ENCODE assay signal across 8 mouse cellular contexts in the genomic region with DNA sequence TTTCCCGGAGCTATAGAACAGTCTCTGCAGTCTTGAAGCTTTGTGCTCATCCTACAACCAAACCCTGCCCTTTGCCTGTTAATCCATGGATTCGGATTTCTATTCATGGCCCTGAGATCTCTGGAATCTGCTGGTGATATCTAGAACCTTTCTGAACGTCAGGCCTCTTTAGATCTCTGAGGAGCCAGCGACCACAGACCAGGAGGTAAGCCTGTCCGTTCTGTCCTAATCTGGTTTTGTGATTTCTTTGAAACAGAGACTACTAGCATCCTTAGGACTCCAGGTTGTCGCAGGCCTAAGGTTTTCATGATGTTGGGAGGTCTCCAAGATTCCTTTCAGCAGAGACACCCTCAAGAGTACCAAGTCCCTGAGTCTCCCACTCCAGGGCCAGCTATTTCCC. TPM values are rescaled to one million over a fixed set of nuclear protein-coding genes. Genes with fewer than 3 reads are reported as not detected.
DNase-seq lines count a peak whose midpoint lies in the region; ATAC-seq and TF ChIP-seq lines count a peak whose summit lies in the region.

No protein-coding gene starts in this region.

- no peak for TF ChIP-seq EP300 in liver, postnatal 0 days (IDR thresholded peaks at IDR 0.05; ENCODE audit: low read depth)

- peaks cover 18% of the 10 kb centered on the region for H3K4me1 ChIP-seq in lung, adult 2 months (ENCODE audit: control insufficient read depth, insufficient read depth, low read length)
- H3K4me1 ChIP-seq in embryonic facial prominence, embryonic 12.5 days = peaks cover 36% of the 10 kb centered on the region
- H3K4me1 ChIP-seq in hindbrain, embryonic 11.5 days (replicated peaks; ENCODE audit: control insufficient read depth, insufficient read depth, low read length) = peaks cover 12% of the 10 kb centered on the region
- H3K4me1 ChIP-seq in liver, postnatal 0 days (ENCODE audit: insufficient read depth) = peaks cover 12% of the 10 kb centered on the region
- H3K4me1 ChIP-seq in stomach, embryonic 16.5 days (ENCODE audit: control insufficient read depth, insufficient read depth, low read length) = peaks cover 27% of the 10 kb centered on the region

- H3K4me3 ChIP-seq in lung, adult 2 months (replicated peaks; ENCODE audit: extremely low read depth, low read depth, low read length) = peak overlapping the region; percentile 83
- peak overlapping the region; percentile 75 for H3K4me3 ChIP-seq in embryonic facial prominence, embryonic 12.5 days
- peak overlapping the region; percentile 44 for H3K4me3 ChIP-seq in hindbrain, embryonic 11.5 days (ENCODE audit: low read depth, low read length)
- peak overlapping the region; percentile 73 for H3K4me3 ChIP-seq in liver, postnatal 0 days (ENCODE audit: low read depth, low read length)
- H3K4me3 ChIP-seq in stomach, embryonic 16.5 days (replicated peaks; ENCODE audit: low read length) = peak overlapping the region; percentile 66

- peak overlapping the region; percentile 90 for H3K4me2 ChIP-seq in embryonic facial prominence, embryonic 12.5 days (replicated peaks)
- peak overlapping the region; percentile 67 for H3K4me2 ChIP-seq in hindbrain, embryonic 11.5 days (replicated peaks; ENCODE audit: low read depth, low read length)
- H3K4me2 ChIP-seq in liver, postnatal 0 days (ENCODE audit: low read depth, low read length) = peak overlapping the region; percentile 91
- H3K4me2 ChIP-seq in stomach, embryonic 16.5 days (ENCODE audit: low read depth, low read length) = peak overlapping the region; percentile 64

- peak overlapping the region; percentile 79 for H3K9ac ChIP-seq in embryonic facial prominence, embryonic 12.5 days
- H3K9ac ChIP-seq in hindbrain, embryonic 11.5 days (ENCODE audit: low read depth, low read length) = peak overlapping the region; percentile 68
- H3K9ac ChIP-seq in liver, postnatal 0 days (replicated peaks) = peak overlapping the region; percentile 72
- peak overlapping the region; percentile 75 for H3K9ac ChIP-seq in stomach, embryonic 16.5 days (ENCODE audit: low read length)

- peaks cover 5% of the 10 kb centered on the region; the same call in 1 of the 2 replicates for H3K9me3 ChIP-seq in embryonic facial prominence, embryonic 12.5 days
- no peaks in the 10 kb centered on the region for H3K9me3 ChIP-seq in hindbrain, embryonic 11.5 days (ENCODE audit: control insufficient read depth, low read length)
- no peaks in the 10 kb centered on the region for H3K9me3 ChIP-seq in liver, postnatal 0 days (ENCODE audit: low read length)
- H3K9me3 ChIP-seq in stomach, embryonic 16.5 days (replicated peaks; ENCODE audit: control insufficient read depth, low read length) = 0 out of 2 replicates have a peak, but pooled peaks cover 2% of the 10 kb centered on the region

- WGBS in lung, adult 2 months = 12% methylated on average over 6 of the region's 6 CpGs
- 34% methylated on average over 6 of the region's 6 CpGs for WGBS in embryonic facial prominence, embryonic 12.5 days
- 48% methylated on average over 6 of the region's 6 CpGs for WGBS in hindbrain, embryonic 11.5 days
- 36% methylated on average over 6 of the region's 6 CpGs for WGBS in liver, postnatal 0 days (ENCODE audit: insufficient replicate concordance)
- WGBS in stomach, embryonic 16.5 days = 19% methylated on average over 6 of the region's 6 CpGs

- TF ChIP-seq POLR2A in lung, adult 2 months (IDR thresholded peaks at IDR 0.05; ENCODE audit: borderline replicate concordance, extremely low read depth, low read depth, low read length) = no peak

- peak; percentile 34 for DNase-seq in lung, adult 2 months
- DNase-seq in lung, postnatal 14 days = no peak
- DNase-seq in hindbrain, embryonic 11.5 days (ENCODE audit: low spot score) = no peak
- DNase-seq in liver, postnatal 0 days = no peak
- DNase-seq in spleen, postnatal 36 days (ENCODE audit: low spot score in 2 of 2) = no peak

- ATAC-seq in embryonic facial prominence, embryonic 12.5 days (ENCODE audit: insufficient number of reproducible peaks, insufficient read depth, low FRiP score, low TSS enrichment) = no peak
- no peak; the same call in 1 of the 2 replicates for ATAC-seq in hindbrain, embryonic 11.5 days (ENCODE audit: low FRiP score)
- ATAC-seq in liver, postnatal 0 days = no peak
- no peak for ATAC-seq in stomach, embryonic 16.5 days (ENCODE audit: insufficient read depth, low FRiP score)
- no peak for ATAC-seq in megakaryocyte progenitor cell, adult 5-6 weeks (replicated peaks; ENCODE audit: poor library complexity)

- peaks cover 29% of the 10 kb centered on the region for H3K36me3 ChIP-seq in embryonic facial prominence, embryonic 12.5 days
- H3K36me3 ChIP-seq in hindbrain, embryonic 11.5 days (ENCODE audit: control insufficient read depth, insufficient read depth, low read length) = 0 out of 2 replicates have a peak, but pooled peaks cover 6% of the 10 kb centered on the region
- peaks cover 16% of the 10 kb centered on the region for H3K36me3 ChIP-seq in liver, postnatal 0 days (replicated peaks; ENCODE audit: insufficient read depth, low read length)
- H3K36me3 ChIP-seq in stomach, embryonic 16.5 days (ENCODE audit: control insufficient read depth, insufficient read depth, low read length) = peaks cover 22% of the 10 kb centered on the region

- H3K27me3 ChIP-seq in embryonic facial prominence, embryonic 12.5 days = peaks cover 13% of the 10 kb centered on the region
- H3K27me3 ChIP-seq in hindbrain, embryonic 11.5 days (ENCODE audit: control insufficient read depth, insufficient read depth, low read length) = peaks cover 10% of the 10 kb centered on the region
- no peaks in the 10 kb centered on the region for H3K27me3 ChIP-seq in liver, postnatal 0 days (ENCODE audit: insufficient read depth, low read length)
- H3K27me3 ChIP-seq in stomach, embryonic 16.5 days (ENCODE audit: control insufficient read depth, insufficient read depth, low read length) = no peaks in the 10 kb centered on the region

- peak overlapping the region; percentile 82 for H3K27ac ChIP-seq in embryonic facial prominence, embryonic 12.5 days
- H3K27ac ChIP-seq in hindbrain, embryonic 11.5 days (ENCODE audit: low read depth, low read length) = peak overlapping the region; percentile 86
- peak overlapping the region; percentile 77 for H3K27ac ChIP-seq in liver, postnatal 0 days (ENCODE audit: low read depth)
- peak overlapping the region; percentile 90 for H3K27ac ChIP-seq in stomach, embryonic 16.5 days (ENCODE audit: low read length)

- no peak for TF ChIP-seq CTCF in lung, adult 2 months (IDR thresholded peaks at IDR 0.05; ENCODE audit: insufficient read depth, low read length)
- no peak for TF ChIP-seq CTCF in liver, postnatal 0 days (IDR thresholded peaks at IDR 0.05; ENCODE audit: low read depth)

RNA-seq across cellular contexts. Expression of gene Zfp46, which starts 0.4 kb away (rescaled TPM):
- 20.4 and 33.4 TPM in 2 replicates for polyA plus RNA-seq in lung, adult 2 months (2012; rRNA removed)
- 28.5 and 28.8 TPM in 2 replicates for polyA plus RNA-seq in embryonic facial prominence, embryonic 12.5 days (2016; fragmentation: Nextera tagmentation; extraction: Ambion mirVana)
- polyA plus RNA-seq in hindbrain, embryonic 11.5 days (2014; fragmentation: Nextera tagmentation; extraction: Ambion mirVana) = 26.2 and 33.1 TPM in 2 replicates
- 1.6 and 1.9 TPM in 2 replicates for polyA plus RNA-seq in liver, postnatal 0 days (2015; fragmentation: Nextera tagmentation; extraction: Ambion mirVana)
- polyA plus RNA-seq in stomach, embryonic 16.5 days (2015; fragmentation: Nextera tagmentation; extraction: Ambion mirVana) = 23.9 and 25.9 TPM in 2 replicates
- total RNA-seq in megakaryocyte progenitor cell, adult 5-6 weeks (2015) = 6.7 and 7.7 TPM in 2 replicates
- 7.4 and 7.9 TPM in 2 replicates for total RNA-seq in megakaryocyte progenitor cell, adult 5-6 weeks (2017)

RNA-seq across cellular contexts. Expression of gene Hnrnpr, which starts 25.9 kb away (rescaled TPM):
- polyA plus RNA-seq in lung, adult 2 months (2012; rRNA removed) = 10.0 and 18.3 TPM in 2 replicates
- polyA plus RNA-seq in embryonic facial prominence, embryonic 12.5 days (2016; fragmentation: Nextera tagmentation; extraction: Ambion mirVana) = 230 and 253 TPM in 2 replicates
- 194 and 200 TPM in 2 replicates for polyA plus RNA-seq in hindbrain, embryonic 11.5 days (2014; fragmentation: Nextera tagmentation; extraction: Ambion mirVana)
- 36.6 and 39.1 TPM in 2 replicates for polyA plus RNA-seq in liver, postnatal 0 days (2015; fragmentation: Nextera tagmentation; extraction: Ambion mirVana)
- polyA plus RNA-seq in stomach, embryonic 16.5 days (2015; fragmentation: Nextera tagmentation; extraction: Ambion mirVana) = 119 and 121 TPM in 2 replicates
- 114 and 118 TPM in 2 replicates for total RNA-seq in megakaryocyte progenitor cell, adult 5-6 weeks (2015)
- total RNA-seq in megakaryocyte progenitor cell, adult 5-6 weeks (2017) = 179 and 224 TPM in 2 replicates

RNA-seq across cellular contexts. Expression of gene Tcea3, which starts 37.4 kb away (rescaled TPM):
- polyA plus RNA-seq in lung, adult 2 months (2012; rRNA removed) = 7.0 and 13.3 TPM in 2 replicates
- 2.9 and 4.1 TPM in 2 replicates for polyA plus RNA-seq in embryonic facial prominence, embryonic 12.5 days (2016; fragmentation: Nextera tagmentation; extraction: Ambion mirVana)
- polyA plus RNA-seq in hindbrain, embryonic 11.5 days (2014; fragmentation: Nextera tagmentation; extraction: Ambion mirVana) = 3.1 and 5.2 TPM in 2 replicates
- 37.6 and 41.7 TPM in 2 replicates for polyA plus RNA-seq in liver, postnatal 0 days (2015; fragmentation: Nextera tagmentation; extraction: Ambion mirVana)
- polyA plus RNA-seq in stomach, embryonic 16.5 days (2015; fragmentation: Nextera tagmentation; extraction: Ambion mirVana) = 23.9 and 29.1 TPM in 2 replicates
- 0.10 TPM in 1 of 2 replicates, not detected in the other for total RNA-seq in megakaryocyte progenitor cell, adult 5-6 weeks (2015)
- total RNA-seq in megakaryocyte progenitor cell, adult 5-6 weeks (2017) = 0.33 and 0.41 TPM in 2 replicates
